Mouse (Mus musculus) C2C12 (cell line): ENCODE measurements around the gene Dock1.

Experiments
- CTCF ChIP-seq: IDR thresholded peaks from one replicate; pipeline ENCODE4 v1.5.1; 2011; ENCODE audit not compliant: control insufficient read depth, insufficient read depth, insufficient read length
- FOSL1 ChIP-seq: IDR thresholded peaks from one replicate; pipeline ENCODE4 v1.8.0; 2011; ENCODE audit warnings: mild to moderate bottlenecking, low read length; ENCODE audit not compliant: poor library complexity, insufficient read depth, severe bottlenecking
- MAX ChIP-seq: IDR thresholded peaks from one replicate; pipeline ENCODE4 v1.6.1; 2011; ENCODE audit warnings: mild to moderate bottlenecking, control low read depth
- MYOD1 ChIP-seq: IDR thresholded peaks from one replicate; pipeline ENCODE4 v1.6.1; 2011; ENCODE audit warnings: low read depth; ENCODE audit not compliant: control insufficient read depth, insufficient read length
- MYOG ChIP-seq: IDR thresholded peaks from one replicate; pipeline ENCODE4 v1.6.1; 2011; ENCODE audit not compliant: control insufficient read depth, insufficient read length; ENCODE audit errors: extremely low read depth
- USF1 ChIP-seq: IDR thresholded peaks from one replicate; pipeline ENCODE4 v1.6.1; 2011; ENCODE audit warnings: low read depth, mild to moderate bottlenecking, control low read depth, moderate library complexity

- TF ChIP-seq CTCF (no peak), MYOD1 (no peak), FOSL1 (no peak), USF1 (no peak), MYOG (no peak), MAX (no peak)
Observed at GRCm38 (mm10) chr7:134651071-134651470, 19.4 kb upstream of the Dock1 start.
